ENCODE assay signal across 27 mouse cellular contexts in genomic region chr6:86721977-86722376, GRCm38 (mm10).
"Had no signal": no experiment of that assay in that cellular context is flagged by ENCODE, and none has a peak within 500 bp of the region (broad histone marks: within the 10 kb centered on the region; RNA-seq: fewer than 3 reads in every experiment).

No protein-coding gene starts in this region.

- H3K4me2 ChIP-seq: heart, embryonic 12.5 days; hindbrain, embryonic 12.5 days; hindbrain, embryonic 14.5 days; intestine, embryonic 15.5 days; limb, embryonic 12.5 days; liver, embryonic 11.5 days; liver, embryonic 13.5 days; liver, embryonic 15.5 days had no signal

- H3K4me3 ChIP-seq: gastrocnemius, adult 2 months; heart, embryonic 10.5 days; heart, embryonic 12.5 days; hindbrain, embryonic 10.5 days; hindbrain, embryonic 12.5 days; intestine, embryonic 15.5 days; layer of hippocampus, adult 2 months; left cerebral cortex, adult 2 months; limb, embryonic 10.5 days; limb, embryonic 12.5 days; liver, embryonic 13.5 days; liver, embryonic 15.5 days had no signal

- H3K9ac ChIP-seq: heart, embryonic 12.5 days; hindbrain, embryonic 12.5 days; hindbrain, embryonic 14.5 days; intestine, embryonic 15.5 days; limb, embryonic 12.5 days; liver, embryonic 13.5 days; liver, embryonic 15.5 days; liver, postnatal 0 days had no signal

- ATAC-seq: hindbrain, embryonic 16.5 days; inflammation-experienced regulatory T-cells, adult 6 months; intestine, embryonic 15.5 days; intestine, postnatal 0 days; liver, postnatal 0 days had no signal

- H3K27me3 ChIP-seq: heart, embryonic 12.5 days; hindbrain, embryonic 12.5 days; intestine, embryonic 15.5 days; limb, embryonic 12.5 days; liver, embryonic 13.5 days; liver, embryonic 15.5 days had no signal

- DNase-seq: gastrocnemius, adult 2 months; gastrocnemius, postnatal 10 days; gastrocnemius, postnatal 25 days; heart, adult 18-20 months; heart, postnatal 10 days; heart, postnatal 4 days; kidney, adult 8-10 months; kidney, postnatal 14 days; kidney, postnatal 4 days; liver; liver, embryonic 13.5 days; liver, postnatal 0 days had no signal

- H3K9me3 ChIP-seq: heart, embryonic 10.5 days; heart, embryonic 12.5 days; hindbrain, embryonic 10.5 days; hindbrain, embryonic 12.5 days; intestine, embryonic 15.5 days; limb, embryonic 10.5 days; limb, embryonic 12.5 days; liver, embryonic 13.5 days; liver, embryonic 15.5 days had no signal

- H3K27ac ChIP-seq: gastrocnemius, adult 2 months; heart, embryonic 10.5 days; hindbrain, embryonic 10.5 days; hindbrain, embryonic 12.5 days; hindbrain, embryonic 14.5 days; intestine, embryonic 15.5 days; layer of hippocampus, adult 2 months; left cerebral cortex, adult 2 months; limb, embryonic 10.5 days; limb, embryonic 12.5 days; liver, embryonic 13.5 days; liver, embryonic 15.5 days had no signal

- H3K4me1 ChIP-seq: heart, embryonic 10.5 days; heart, embryonic 12.5 days; hindbrain, embryonic 10.5 days; hindbrain, embryonic 12.5 days; intestine, embryonic 15.5 days; limb, embryonic 10.5 days; limb, embryonic 12.5 days; liver, embryonic 13.5 days; liver, embryonic 15.5 days had no signal
